Mouse (Mus musculus): ENCODE results near the gene Fbxo4. TPM values are rescaled to one million over a fixed set of nuclear protein-coding genes. Genes with fewer than 3 reads are reported as not detected.

Gene Fbxo4
- polyA plus RNA-seq, 1 experiment, result 7.3 TPM

DNA sequence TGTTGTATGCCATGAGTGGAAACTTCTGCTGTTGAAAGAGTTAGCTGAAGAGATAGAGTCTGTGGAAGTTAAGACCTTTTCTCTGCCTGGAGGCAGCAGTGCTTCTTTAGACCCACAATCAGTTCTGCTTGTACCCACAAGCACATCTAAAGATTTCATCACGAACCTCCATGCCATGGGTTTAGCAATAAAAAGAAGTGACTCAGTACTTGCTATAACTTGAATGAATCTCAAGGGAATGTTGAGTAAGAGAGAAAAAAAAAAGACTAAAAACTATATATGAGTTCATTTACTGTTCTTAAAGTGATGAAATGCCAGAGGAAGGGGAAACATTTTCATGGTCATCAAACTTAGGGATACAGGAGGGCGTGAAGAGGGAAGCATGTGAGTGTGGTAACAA is 21.2 kb upstream of the Fbxo4 start:
- H3K9me3 ChIP-seq (replicated peaks; ENCODE audit: control insufficient read depth, insufficient read depth, low read length, poor library complexity, severe bottlenecking), result peaks cover 12% of the 10 kb centered on the region
- no peaks in the 10 kb centered on the region for H3K36me3 ChIP-seq (ENCODE audit: control insufficient read depth, insufficient read depth, low read length, poor library complexity, severe bottlenecking)
- no peak overlapping the region for H3K4me3 ChIP-seq (ENCODE audit: low read depth, low read length)
- no peak overlapping the region for H3K27ac ChIP-seq (ENCODE audit: insufficient read depth, low read length)
- no peak for TF ChIP-seq CTCF (IDR thresholded peaks at IDR 0.05; ENCODE audit: low read depth, low read length)
- no peak for TF ChIP-seq POLR2A (IDR thresholded peaks at IDR 0.05; ENCODE audit: insufficient read depth, low read length)
- peaks cover 1% of the 10 kb centered on the region for H3K4me1 ChIP-seq (ENCODE audit: control insufficient read depth, insufficient read depth, low read length)
- no peak overlapping the region for H3K9ac ChIP-seq (ENCODE audit: low read depth, poor library complexity, severe bottlenecking)
- no peaks in the 10 kb centered on the region for H3K27me3 ChIP-seq (ENCODE audit: control insufficient read depth, insufficient read depth, low read length, poor library complexity, severe bottlenecking)

DNA sequence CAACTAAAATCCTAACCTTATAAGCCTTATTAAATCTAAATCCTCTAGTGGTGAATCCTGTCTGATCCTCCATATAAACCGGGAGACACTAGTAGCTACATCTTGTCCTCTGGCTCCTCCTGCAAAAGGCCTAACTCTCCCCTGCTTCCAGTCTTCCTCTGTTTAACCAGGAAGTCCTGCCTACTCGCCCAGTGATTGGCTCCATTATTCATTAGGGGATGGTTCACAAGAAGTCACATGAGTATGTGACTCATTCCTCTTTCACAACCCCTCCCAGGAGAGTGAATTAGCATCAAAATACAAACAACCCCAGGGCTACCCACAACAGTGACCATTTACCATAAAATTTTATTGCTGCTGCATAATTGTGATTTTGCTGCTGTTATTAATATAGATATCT is 19.8 kb upstream of the Fbxo4 start:
- no peak for TF ChIP-seq EP300 (IDR thresholded peaks at IDR 0.05; ENCODE audit: insufficient read depth, low read depth, low read length)
- TF ChIP-seq POLR2A (IDR thresholded peaks at IDR 0.05; ENCODE audit: insufficient read depth, low read length), result peak; percentile 65
- peaks cover 1% of the 10 kb centered on the region for H3K4me1 ChIP-seq (ENCODE audit: control insufficient read depth, insufficient read depth, low read length)
- peak overlapping the region; percentile 82; the same call in 1 of the 2 replicates for H3K4me3 ChIP-seq (ENCODE audit: low read depth, low read length)
- H3K9me3 ChIP-seq (replicated peaks; ENCODE audit: control insufficient read depth, insufficient read depth, low read length, poor library complexity, severe bottlenecking), result peaks cover 2% of the 10 kb centered on the region; the same call in 1 of the 2 replicates
- no peaks in the 10 kb centered on the region for H3K36me3 ChIP-seq (ENCODE audit: control insufficient read depth, insufficient read depth, low read length, poor library complexity, severe bottlenecking)
- H3K27ac ChIP-seq (ENCODE audit: insufficient read depth, low read length), result peak overlapping the region; percentile 87
- H3K9ac ChIP-seq (ENCODE audit: low read depth, poor library complexity, severe bottlenecking), result peak overlapping the region; percentile 72
- H3K27me3 ChIP-seq (ENCODE audit: control insufficient read depth, insufficient read depth, low read length, poor library complexity, severe bottlenecking), result no peaks in the 10 kb centered on the region

DNA sequence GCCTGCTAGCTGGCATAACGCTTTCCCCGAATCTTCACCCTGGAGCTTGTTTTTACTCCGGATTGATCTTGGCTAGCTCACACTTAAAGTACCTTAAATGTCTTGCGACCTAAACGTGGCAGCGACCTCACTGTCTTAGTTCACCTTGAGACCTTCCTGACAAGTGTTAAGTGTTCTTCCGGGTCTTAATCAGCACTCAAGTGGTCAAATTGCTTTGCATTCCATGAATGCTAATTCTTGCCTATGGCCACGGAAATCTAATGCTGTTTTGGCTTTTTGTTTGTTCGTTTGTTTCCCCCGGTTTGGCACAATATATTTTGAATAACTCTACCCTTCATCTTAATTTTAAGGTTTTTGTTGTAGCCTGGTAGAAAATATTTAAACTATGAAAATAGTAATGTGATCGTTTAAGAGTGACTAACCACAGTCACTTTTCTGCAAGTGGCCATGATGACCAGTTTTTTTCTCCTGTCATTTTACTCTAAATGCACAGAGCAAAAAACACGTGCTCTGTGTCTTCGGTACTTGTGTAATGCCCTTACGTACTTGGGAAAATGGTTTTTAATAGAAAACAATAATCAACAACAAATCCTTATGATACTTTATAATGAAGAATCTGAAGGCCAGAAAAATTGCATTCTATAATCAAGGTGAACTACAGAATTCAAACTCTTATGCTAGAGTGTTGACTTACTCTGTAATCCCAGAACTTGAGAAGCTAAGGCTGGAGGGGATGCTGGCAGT is 17.1 kb upstream of the Fbxo4 start:
- Histone ChIP-seq H3K27me3 (ENCODE audit: control insufficient read depth, insufficient read depth, low read length, poor library complexity, severe bottlenecking) (no peaks in the 10 kb centered on the region), H3K9me3 (replicated peaks; ENCODE audit: control insufficient read depth, insufficient read depth, low read length, poor library complexity, severe bottlenecking) (no peaks in the 10 kb centered on the region)
- TF ChIP-seq EP300 (IDR thresholded peaks at IDR 0.05; ENCODE audit: insufficient read depth, low read depth, low read length), result no peak
- no peak for TF ChIP-seq CTCF (IDR thresholded peaks at IDR 0.05; ENCODE audit: low read depth, low read length)
- TF ChIP-seq POLR2A (IDR thresholded peaks at IDR 0.05; ENCODE audit: insufficient read depth, low read length), result no peak

GRCm38 (mm10) chr15:3995448-3996266 is 16.3 kb upstream of the Fbxo4 start, which contains the start of gene AW549877:
Gene AW549877, minus strand, starts transcription at chr15:3995744.
- no peaks in the 10 kb centered on the region for H3K9me3 ChIP-seq (replicated peaks; ENCODE audit: control insufficient read depth, insufficient read depth, low read length, poor library complexity, severe bottlenecking)
- peak within 1 kb of the TSS; percentile 99 for H3K27ac ChIP-seq (ENCODE audit: insufficient read depth, low read length)
- H3K36me3 ChIP-seq (ENCODE audit: control insufficient read depth, insufficient read depth, low read length, poor library complexity, severe bottlenecking), result peaks cover 7% of the 10 kb centered on the region
- H3K27me3 ChIP-seq (ENCODE audit: control insufficient read depth, insufficient read depth, low read length, poor library complexity, severe bottlenecking), result no peaks in the 10 kb centered on the region
- H3K9ac ChIP-seq (ENCODE audit: low read depth, poor library complexity, severe bottlenecking), result peak within 1 kb of the TSS; percentile 70
- peak within 1 kb of the TSS; percentile 98 for H3K4me3 ChIP-seq (ENCODE audit: low read depth, low read length)
- TF ChIP-seq POLR2A (IDR thresholded peaks at IDR 0.05; ENCODE audit: insufficient read depth, low read length) (peak; percentile 85), CTCF (IDR thresholded peaks at IDR 0.05; ENCODE audit: low read depth, low read length) (no peak), EP300 (IDR thresholded peaks at IDR 0.05; ENCODE audit: insufficient read depth, low read depth, low read length) (peak; percentile 40; the same call in 1 of the 2 replicates)
- peaks cover 1% of the 10 kb centered on the region for H3K4me1 ChIP-seq (ENCODE audit: control insufficient read depth, insufficient read depth, low read length)

More for the DNA sequence above, 17.1 kb upstream of the Fbxo4 start:
- peak overlapping the region; percentile 99 for H3K27ac ChIP-seq (ENCODE audit: insufficient read depth, low read length)
- H3K4me3 ChIP-seq (ENCODE audit: low read depth, low read length), result peak overlapping the region; percentile 98
- peak overlapping the region; percentile 70 for H3K9ac ChIP-seq (ENCODE audit: low read depth, poor library complexity, severe bottlenecking)
- H3K36me3 ChIP-seq (ENCODE audit: control insufficient read depth, insufficient read depth, low read length, poor library complexity, severe bottlenecking), result peaks cover 2% of the 10 kb centered on the region; the same call in 1 of the 2 replicates
- H3K4me1 ChIP-seq (ENCODE audit: control insufficient read depth, insufficient read depth, low read length), result peaks cover 1% of the 10 kb centered on the region

DNA sequence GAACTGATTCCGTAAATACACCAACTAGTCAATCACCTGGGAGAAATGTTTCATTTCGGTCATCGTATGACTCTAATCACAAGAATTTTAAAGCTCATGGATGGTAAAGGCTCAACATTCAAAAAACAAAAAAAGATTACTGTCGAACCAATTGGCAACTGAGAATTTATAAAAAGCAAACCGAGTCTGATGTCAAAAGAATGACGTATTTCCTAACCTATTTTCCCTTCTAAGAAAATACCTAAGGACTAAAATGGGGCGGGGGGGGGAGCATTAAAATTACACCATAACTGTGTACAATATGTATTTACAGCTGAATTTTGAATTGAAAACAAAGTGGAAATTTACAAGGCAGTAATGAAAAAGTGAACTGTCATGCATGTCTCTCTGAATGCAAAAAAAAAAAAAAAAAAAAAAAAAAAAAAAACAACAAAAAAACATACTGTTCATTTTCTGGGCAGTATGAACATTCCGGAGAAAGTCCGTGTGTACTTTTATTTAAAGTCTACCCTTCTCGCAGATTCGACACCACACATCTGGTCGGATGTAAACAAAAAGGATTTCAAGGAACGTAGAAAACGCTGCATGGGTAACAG is 15.6 kb upstream of the Fbxo4 start:
- H3K9me3 ChIP-seq (replicated peaks; ENCODE audit: control insufficient read depth, insufficient read depth, low read length, poor library complexity, severe bottlenecking), result no peaks in the 10 kb centered on the region
- peak overlapping the region; percentile 37 for H3K27ac ChIP-seq (ENCODE audit: insufficient read depth, low read length)
- H3K36me3 ChIP-seq (ENCODE audit: control insufficient read depth, insufficient read depth, low read length, poor library complexity, severe bottlenecking), result peaks cover 10% of the 10 kb centered on the region
- peak overlapping the region; percentile 84 for H3K4me3 ChIP-seq (ENCODE audit: low read depth, low read length)
- H3K27me3 ChIP-seq (ENCODE audit: control insufficient read depth, insufficient read depth, low read length, poor library complexity, severe bottlenecking), result no peaks in the 10 kb centered on the region
- peak overlapping the region; percentile 69 for H3K9ac ChIP-seq (ENCODE audit: low read depth, poor library complexity, severe bottlenecking)
- no peak for TF ChIP-seq POLR2A (IDR thresholded peaks at IDR 0.05; ENCODE audit: insufficient read depth, low read length)
- TF ChIP-seq CTCF (IDR thresholded peaks at IDR 0.05; ENCODE audit: low read depth, low read length), result no peak
- no peak for TF ChIP-seq EP300 (IDR thresholded peaks at IDR 0.05; ENCODE audit: insufficient read depth, low read depth, low read length)
- peaks cover 1% of the 10 kb centered on the region for H3K4me1 ChIP-seq (ENCODE audit: control insufficient read depth, insufficient read depth, low read length)

Data from ES-Bruce4 (cell line).